In the genomic region with DNA sequence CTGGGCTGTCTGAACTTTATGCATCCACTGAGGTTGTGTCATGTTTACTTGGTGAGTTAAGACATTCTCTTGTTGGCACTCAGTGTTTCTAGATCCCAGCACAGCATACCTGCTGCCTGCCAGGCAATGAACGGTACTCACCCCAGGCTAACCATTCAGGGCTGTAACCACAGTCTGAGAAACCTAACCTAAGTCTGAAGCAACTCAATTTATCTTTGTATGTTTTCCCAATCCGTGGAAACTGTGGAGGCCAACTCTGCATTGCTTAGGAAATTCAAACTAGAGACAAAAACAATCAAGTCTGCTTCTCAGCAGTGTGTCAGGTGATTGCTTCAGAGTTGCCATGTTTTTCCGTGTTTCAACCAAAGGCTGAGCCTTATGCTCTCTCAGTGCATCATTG, we compare ENCODE assay signal across 15 mouse cellular contexts.
"Had no signal": no experiment of that assay in that cellular context is flagged by ENCODE, and none has a peak within 500 bp of the region (broad histone marks: within the 10 kb centered on the region; RNA-seq: fewer than 3 reads in every experiment).

No protein-coding gene starts in this region.

- DNase-seq: kidney, adult 2 months; kidney, postnatal 25 days; layer of hippocampus, adult 9-11 months; liver, postnatal 0 days; lung, embryonic 14.5 days; right cerebral cortex, postnatal 14 days; right cerebral cortex, postnatal 4 days; thymus, adult 2 months; thymus, postnatal 14 days; thymus, postnatal 4 days had no signal

- ATAC-seq: liver, postnatal 0 days; lung, postnatal 0 days; midbrain, embryonic 13.5 days; midbrain, embryonic 16.5 days had no signal

- H3K27me3 ChIP-seq: limb, embryonic 15.5 days; megakaryocyte, embryonic 14.5 days; midbrain, embryonic 13.5 days had no signal
